Mouse (Mus musculus): ENCODE results near the gene Fam171a2.
A peak's percentile ranks its signal among the peaks of the same experiment; 100 is the strongest.

Fam171a2 gene

DNA sequence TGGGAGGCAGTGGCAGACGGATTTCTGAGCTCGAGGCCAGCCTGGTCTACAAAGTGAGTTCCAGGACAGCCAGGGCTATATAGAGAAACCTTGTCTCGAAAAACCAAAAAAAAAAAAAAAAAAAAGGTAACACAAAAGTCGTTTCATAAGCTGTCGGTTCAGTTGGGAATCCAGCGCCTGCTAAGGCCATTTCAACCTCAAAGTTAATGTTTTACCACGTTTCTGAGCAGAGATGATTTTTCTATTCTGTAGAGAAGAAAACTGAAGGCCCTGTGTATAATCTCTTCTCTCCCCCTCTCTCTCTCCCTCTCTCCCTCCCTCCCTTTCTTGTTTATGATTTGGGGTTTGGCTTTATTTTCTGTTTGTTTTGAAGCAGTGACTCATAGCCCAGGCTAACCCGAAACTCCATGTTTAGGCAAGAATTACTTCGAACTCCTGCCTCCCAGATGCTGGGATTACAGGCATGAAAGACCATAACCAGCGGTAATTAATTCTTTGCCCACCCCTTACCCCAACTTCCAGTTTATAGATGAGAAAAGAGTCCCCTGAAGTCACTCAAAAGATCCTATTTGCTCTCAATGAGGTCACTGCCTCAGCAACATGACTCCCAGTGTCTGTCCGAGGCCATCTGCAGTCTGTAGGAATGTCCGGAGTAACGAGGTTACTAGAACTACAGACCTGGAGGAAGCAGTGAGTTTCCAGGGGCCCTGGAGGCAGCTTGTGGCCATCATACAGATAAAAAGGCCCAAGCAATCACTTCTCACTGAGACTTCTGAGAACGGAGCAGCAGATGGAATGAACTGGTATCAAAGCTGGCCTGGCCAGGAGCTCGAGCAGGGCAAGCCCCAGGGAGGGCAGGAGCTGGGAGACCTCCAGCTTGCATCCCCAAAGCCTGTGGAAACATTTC, 38.3 kb downstream of the Fam171a2 start:
- DNase-seq = peak; percentile 36

GRCm38 (mm10) chr11:102408344-102408876, 39.1 kb downstream of the Fam171a2 start:
- DNase-seq = peak; percentile 94

- no peak for DNase-seq
These were observed 39.7 kb downstream of the Fam171a2 start, which contains the start of gene Slc25a39 for GRCm38 (mm10) chr11:102407834-102408215. TSS of gene Slc25a39 (minus strand) at chr11:102407946.

GRCm38 (mm10) chr11:102406900-102407833, 40.3 kb downstream of the Fam171a2 start:
- peak; percentile 92 for DNase-seq

GRCm38 (mm10) chr11:102406401-102406800, 41.1 kb downstream of the Fam171a2 start:
- DNase-seq = peak; percentile 45

- DNase-seq = peak; percentile 36
These were observed 41.8 kb downstream of the Fam171a2 start for GRCm38 (mm10) chr11:102405544-102406285.

GRCm38 (mm10) chr11:102404161-102405010, 43.1 kb downstream of the Fam171a2 start:
- DNase-seq = peak; percentile 39

- no peak for DNase-seq
These were observed 43.8 kb downstream of the Fam171a2 start for GRCm38 (mm10) chr11:102403657-102404056.

DNA sequence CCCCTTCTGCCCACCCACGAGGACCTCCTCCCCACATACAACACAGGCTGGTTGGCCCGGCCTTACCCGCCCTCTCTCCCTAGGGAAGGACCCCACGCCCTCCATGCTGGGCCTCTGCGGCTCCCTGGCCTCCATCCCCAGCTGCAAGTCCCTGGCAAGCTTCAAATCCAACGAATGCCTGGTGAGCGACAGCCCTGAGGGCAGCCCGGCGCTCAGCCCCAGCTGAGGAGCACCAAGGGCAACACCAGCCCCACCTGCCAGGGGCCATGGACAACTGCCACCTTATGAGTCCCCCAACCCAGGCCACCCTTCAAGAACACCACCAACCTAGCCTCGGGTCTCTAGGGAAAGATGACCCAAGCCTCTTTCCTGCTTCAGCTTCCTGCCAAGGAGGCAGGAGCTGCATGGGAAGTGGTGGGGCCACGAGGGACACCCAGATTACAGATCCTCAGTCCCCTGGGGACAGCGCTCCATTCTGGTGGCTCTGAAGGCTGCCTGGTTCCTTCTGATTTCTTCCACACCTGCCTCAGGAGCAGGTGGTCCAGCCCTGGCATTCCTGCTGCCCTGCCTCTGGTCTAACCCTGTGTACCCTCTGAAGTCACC, 45.5 kb downstream of the Fam171a2 start:
- peak; percentile 35 for DNase-seq

DNA sequence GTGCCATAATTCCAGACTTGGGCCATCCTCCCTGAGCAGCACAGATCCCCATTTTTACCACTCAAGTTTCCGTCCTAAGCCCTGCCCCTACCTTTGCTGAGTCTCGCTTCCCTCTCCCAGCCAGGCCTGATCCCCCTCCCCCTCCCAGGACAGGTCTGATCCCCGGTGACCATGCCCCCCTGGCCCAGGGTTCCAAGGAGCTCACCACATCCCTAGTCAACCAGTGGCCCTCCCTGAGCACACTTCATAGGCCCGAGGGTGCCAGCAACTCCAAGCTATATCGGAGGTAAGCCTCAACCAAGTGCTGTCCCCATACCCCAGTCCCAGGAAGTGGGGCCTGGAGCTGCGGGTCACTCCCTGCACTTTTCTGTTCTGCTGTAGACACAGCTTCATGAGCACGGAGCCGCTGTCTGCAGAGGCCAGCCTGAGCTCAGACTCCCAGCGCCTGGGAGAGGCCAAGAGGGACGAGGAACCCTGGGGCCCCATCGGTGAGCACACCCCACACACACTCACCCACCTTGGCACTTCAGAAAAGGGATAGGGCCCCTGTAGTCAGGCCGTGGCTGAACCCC, 46.9 kb downstream of the Fam171a2 start:
- peak; percentile 34 for DNase-seq

GRCm38 (mm10) chr11:102399610-102400072, 47.8 kb downstream of the Fam171a2 start:
- no peak for DNase-seq

DNA sequence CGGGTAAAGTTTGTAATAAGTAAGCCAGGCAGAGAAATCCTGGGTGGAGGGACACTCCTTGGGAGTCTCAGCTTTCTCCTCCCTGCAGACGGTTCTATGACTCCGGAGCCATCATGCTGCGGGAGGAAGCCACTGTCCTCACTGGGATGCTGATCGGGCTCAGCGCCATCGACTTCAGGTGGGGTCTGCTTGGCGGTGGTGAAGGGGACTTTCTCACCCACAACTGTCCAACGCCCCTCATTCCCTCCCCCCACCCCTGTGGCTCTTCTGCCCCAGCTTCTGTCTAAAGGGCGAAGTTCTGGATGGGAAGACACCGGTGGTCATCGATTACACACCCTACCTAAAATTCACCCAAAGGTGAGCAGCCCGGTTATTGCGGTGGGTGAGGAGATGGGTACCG, 48.4 kb downstream of the Fam171a2 start:
- no peak for DNase-seq

DNA sequence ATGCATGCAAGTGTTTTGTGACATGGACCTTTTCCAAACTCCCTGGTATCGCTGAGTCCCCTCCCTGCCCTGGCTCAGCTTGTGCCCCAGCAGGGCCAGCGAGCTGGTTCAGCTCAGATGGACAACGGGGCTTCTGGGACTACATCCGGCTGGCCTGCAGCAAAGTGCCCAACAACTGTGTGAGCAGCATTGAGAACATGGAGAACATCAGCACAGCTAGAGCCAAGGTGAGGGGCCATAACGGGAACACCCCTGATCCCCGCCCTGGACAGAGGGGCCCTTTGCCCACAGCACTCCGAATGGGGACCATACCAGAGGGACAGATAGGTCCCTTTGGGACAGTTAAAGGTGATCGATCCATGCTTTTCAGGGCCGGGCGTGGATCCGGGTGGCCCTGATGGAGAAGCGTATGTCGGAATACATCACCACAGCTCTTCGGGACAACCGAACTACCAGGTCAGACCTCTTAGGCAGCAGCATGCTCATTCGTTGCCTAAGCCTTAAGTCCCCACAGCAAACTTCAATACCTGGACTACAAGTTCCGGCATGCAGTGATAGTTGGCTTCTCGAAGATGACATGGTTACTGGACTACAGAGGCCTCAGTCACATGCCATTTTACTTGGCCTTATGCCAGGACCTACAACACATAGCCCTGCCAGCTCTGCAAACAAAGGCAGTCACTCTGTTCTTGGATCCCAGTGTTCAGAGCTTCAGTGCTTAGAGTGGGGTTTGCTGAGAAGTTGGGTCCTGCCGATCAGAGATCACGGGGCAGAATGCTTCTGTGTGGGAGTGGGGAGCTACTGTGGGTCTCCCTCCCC, 49.3 kb downstream of the Fam171a2 start:
- peak; percentile 68 for DNase-seq

DNA sequence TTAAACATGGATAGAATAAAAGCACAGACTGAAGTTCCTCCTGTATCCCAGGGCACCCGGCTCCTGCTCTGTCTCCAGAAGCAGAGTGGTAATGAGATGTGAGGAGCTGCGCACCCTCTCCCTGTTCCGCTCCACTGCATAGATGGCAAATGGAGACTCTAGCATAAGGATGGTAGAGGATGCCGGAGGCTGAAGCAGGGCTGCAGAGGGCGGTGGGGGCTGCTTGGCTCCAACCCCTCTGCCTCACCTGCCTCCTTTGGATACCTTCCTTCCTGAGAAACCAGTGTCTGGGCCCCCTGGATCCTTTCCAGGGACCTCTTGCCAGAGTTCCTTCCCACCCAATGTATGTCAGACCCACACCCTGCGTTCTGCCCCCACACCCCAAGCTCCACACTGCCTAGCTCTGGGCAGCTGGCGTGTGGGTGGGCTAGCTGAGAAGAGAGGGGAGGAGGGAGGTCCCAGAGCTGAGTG, 50.8 kb downstream of the Fam171a2 start:
- no peak for DNase-seq

DNA sequence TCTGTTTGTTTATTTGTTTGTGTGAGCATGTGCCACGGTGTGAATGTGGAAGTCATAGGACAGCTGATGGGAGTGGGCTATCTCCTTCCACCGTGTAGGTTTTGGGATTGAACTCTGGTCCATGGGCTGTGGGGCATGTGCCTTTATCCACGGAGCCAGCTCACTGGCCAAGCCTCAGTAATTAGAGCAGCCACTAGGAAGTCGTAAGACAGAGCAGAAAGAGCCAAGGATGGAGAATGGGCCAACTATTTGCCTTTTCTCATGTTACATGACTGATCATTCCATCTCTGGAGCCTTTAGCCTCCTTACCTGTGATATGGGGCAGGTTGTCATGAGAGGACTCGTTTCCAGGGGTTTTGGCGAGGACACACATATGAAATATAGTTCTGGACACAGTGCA, 51.2 kb downstream of the Fam171a2 start:
- DNase-seq = no peak

DNA sequence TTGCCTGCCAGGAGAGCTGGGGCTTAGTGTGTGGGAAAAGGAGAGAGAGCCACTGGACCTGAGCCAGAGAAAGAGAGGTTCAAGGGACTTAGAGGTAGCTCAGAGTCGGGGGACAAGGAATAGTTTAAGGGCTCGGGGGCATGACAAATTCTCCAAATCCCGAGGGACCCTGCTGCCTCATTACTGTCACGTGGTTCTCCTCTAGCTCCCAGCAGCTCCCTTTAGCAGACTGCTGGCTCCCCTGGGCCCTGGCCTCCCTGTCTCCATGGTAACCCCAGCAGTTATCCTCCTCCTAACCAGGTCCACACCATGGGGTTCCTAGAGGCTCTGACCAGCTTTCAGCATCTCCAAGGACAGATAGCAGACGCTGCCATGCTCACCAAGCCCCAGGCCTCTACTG, 52.2 kb downstream of the Fam171a2 start:
- DNase-seq = no peak

DNA sequence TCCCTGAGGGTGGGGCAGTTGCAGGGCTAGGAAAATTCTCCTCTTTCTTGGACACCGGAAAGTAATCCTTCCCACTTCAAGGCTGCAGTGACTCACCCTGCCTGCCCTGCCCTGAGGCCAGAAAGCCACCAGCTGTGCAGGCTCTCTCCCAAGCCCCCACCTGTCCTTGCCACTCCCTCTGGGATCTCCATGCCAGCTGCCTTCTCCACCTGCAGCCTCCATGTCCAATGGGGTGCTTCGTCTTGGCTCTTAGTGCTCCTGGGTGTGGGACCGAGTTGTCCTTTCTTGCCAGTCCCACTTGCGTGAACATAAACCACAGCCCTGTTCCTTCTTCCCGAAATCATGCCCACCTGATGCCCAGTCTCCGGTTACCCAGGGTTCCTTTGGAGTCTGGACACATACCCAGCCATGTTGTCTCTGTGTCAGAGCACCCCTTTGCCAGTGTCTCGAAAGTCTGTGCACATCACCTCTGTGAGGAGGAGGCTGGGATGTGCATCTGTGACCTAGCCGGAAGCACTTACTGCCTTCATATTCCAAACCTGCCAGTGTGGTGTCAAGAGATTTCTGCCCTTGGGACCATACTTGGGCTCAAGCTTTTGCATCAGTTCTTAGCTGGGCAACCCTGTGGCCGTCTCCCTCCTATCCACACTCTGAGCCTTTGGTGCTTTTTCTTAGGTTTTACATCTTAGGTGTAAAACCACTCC, 52.9 kb downstream of the Fam171a2 start:
- peak; percentile 64 for DNase-seq

DNA sequence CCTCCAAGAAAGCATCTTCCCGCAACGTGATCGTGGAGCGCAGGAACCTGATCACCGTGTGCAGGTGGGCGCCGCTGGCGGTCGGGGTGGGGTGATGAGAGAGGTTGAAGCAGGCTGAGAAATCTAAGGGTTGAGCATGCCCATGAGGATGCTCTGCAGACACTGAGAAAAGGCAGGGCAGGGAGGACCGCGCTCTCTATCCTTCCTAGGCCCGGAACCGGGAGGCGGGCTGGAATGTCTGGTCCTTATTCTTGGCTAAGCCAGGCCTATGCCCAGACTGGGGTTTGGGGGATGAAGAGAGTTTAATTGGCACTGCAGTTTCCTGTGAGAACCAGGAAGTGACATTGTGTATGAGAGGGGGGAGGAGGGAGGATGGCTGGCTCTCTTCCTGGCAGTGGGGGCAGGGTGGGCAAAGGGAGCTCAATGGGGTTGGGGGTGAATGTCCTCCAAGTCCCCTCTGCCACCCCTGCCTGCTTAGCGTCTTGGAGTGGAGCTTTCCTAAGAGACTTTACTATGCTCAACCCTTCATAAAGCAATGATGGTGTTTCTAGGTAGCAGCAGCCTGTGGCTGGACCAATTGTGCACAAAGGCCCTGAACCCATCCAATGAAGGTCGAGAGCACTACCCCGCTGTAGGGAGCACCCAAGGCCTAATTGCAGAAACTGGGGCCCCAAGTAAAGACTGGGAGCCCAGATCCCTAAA, 53.6 kb downstream of the Fam171a2 start:
- peak; percentile 62 for DNase-seq

Data from cerebellum, adult 8-10 months (tissue).